Mouse (Mus musculus) lung, postnatal 4 days (tissue): ENCODE measurements around the gene Xirp1.

ENCODE experiments used
- DNase-seq, 2 experiments: peaks; one replicate each; pipeline ENCODE4 v3.0.0; 2021

Gene Xirp1

DNA sequence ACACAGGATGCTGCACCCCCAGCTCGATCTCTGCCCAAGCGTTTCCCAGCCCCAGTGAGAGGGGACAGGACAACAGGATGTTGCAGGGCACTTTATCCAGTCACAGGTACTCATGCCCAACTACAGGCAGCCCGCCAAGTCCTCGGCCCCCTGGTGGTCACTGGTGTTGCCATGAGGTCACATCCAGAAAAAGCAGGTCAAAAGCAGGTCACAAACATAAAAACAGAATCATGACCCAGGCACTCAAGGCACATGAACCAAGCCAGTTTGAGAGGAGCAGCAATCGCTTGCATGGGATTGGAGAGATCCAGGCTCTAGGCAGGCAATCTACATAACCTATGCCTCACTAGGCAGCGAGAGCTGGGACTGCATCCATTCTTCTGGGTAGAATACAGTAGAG, 53.2 kb downstream of the Xirp1 start:
- DNase-seq, result peak; percentile 80 to 85

DNA sequence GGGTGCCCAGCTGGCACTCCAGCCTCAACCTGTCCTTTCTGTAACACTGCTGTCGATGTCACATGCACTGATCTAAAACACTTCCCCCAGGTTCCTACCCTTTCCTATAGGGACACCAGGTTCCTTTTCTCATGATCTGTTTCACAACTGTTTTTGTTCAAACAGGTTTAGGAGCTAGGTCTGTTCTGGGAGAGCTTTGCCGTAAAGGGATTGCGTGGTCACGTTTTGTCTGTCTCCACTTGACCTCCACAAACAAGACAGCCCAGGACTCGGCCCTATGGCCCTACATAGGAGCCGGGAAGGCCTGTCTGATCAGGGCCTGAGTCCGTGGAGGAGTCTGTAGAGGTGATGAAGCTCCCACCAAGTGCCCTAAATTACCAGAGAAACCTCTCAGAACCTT, 53.6 kb downstream of the Xirp1 start:
- DNase-seq, result no peak

DNA sequence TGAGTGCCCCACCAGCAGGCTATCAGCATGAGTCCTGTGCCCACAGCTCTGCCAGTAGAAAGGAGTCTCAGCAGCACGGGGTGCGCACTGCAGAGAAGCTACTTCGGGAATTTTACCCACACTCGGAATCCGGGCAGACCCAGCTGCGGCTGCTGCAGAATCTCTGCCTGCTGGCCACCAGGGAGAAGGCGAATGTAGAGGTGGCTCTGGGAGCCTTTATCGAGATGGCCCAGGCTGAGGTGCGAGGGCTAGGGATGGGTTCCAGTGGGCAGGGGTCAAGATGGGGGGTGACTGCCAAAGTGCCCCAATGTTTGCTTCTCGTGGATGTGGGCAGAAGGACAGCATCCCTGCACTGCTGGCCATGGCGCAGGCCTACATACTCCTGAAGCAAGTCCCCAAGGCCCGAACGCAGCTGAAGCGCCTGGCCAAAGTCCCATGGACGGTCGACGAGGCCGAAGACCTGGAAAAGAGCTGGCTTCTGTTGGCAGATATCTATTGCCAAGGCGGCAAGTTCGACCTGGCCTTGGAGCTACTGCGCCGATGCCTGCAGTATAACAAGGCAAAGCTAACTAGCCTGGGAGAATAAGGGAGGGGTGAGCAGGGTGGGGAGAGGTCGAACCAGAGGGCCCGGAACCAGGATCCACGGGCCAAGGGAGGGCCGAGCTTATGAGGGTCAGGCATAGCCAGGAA, 57.0 kb downstream of the Xirp1 start:
- peak in 1 of 2 experiments; percentile 21 for DNase-seq

DNA sequence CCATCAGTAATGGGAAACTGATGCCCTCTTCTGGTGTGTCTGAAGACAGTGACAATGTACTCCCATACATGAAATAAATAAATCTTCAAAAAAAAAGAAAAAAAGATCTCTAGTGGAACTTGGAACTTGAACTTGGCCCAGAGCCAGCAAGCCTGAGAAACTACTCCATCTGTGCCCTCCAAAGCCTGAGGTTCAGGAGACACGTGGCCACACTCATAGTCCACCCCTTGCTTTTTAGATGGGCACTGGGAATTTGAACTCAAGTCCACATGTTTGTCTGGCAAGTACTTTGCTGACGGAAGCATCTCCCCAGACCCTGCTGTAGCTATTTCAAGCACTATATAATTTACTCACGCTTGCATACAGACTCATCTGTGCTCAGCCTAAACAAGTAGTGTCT, 58.2 kb downstream of the Xirp1 start:
- peak in 1 of 2 experiments; percentile 27 for DNase-seq

DNA sequence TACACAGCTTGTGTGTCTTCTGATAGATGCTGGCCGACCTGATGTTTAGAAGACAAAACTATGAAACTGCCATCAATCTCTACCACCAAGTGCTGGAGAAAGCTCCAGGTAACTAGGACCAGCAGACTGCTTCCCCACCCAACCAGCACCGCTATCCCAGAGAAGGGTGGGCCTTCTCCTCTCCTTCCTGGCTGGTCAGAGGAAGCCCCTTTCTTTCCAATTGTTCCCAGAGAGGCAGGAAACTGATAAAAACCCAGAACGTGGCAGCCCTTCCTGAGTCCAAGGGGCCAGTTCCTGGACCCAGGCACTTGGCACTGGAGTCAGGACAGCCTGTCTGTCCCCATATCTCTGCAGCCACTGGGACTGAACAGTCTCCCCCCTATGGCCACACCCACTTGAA, 59.2 kb downstream of the Xirp1 start:
- DNase-seq, result peak; percentile 54 to 81
